Mouse (Mus musculus) neural tube, embryonic 12.5 days (tissue): ENCODE measurements around the gene Zfp462. TPM values are rescaled to one million over a fixed set of nuclear protein-coding genes. Genes with fewer than 3 reads are reported as not detected.
A peak's percentile ranks its signal among the peaks of the same experiment; 100 is the strongest.

ENCODE experiments used
- ATAC-seq: fragments of 200-750 bp; cut with Nextera tagmentation; 2 replicates; pipeline ENCODE4 v1.8.0; 2017; ENCODE audit warnings: low read depth, mild to moderate bottlenecking, moderate TSS enrichment, moderate library complexity; ENCODE audit not compliant: low FRiP score
- H3K27ac ChIP-seq: fragments of 300-500 bp; sonication (generic); 2 replicates; pipeline ENCODE4 v1.5.1; 2016
- H3K27me3 ChIP-seq: fragments of 300-500 bp; sonication (generic); replicated peaks from 2 replicates; pipeline ENCODE4 v1.6.1; 2016; ENCODE audit warnings: mild to moderate bottlenecking
- H3K36me3 ChIP-seq: fragments of 300-500 bp; sonication (generic); 2 replicates; pipeline ENCODE4 v1.6.1; 2016; ENCODE audit warnings: mild to moderate bottlenecking
- H3K4me1 ChIP-seq: fragments of 300-500 bp; sonication (generic); 2 replicates; pipeline ENCODE4 v1.6.1; 2016
- H3K4me2 ChIP-seq: fragments of 300-500 bp; sonication (generic); replicated peaks from 2 replicates; pipeline ENCODE4 v1.6.1; 2016; ENCODE audit warnings: mild to moderate bottlenecking
- H3K4me3 ChIP-seq: fragments of 300-500 bp; sonication (generic); 2 replicates; pipeline ENCODE4 v1.5.1; 2016
- H3K9ac ChIP-seq: fragments of 300-500 bp; sonication (generic); 2 replicates; pipeline ENCODE4 v1.6.1; 2016; ENCODE audit warnings: mild to moderate bottlenecking
- H3K9me3 ChIP-seq: fragments of 300-500 bp; sonication (generic); 2 replicates; pipeline ENCODE4 v1.6.1; 2016; ENCODE audit warnings: mild to moderate bottlenecking
- WGBS: fragments of 180-500 bp; shearing (Covaris S2); methylation state at CpG from one replicate; pipeline ENCODE4 v1.1.7; 2016; 5-methylcytosine and 5-hydroxymethylcytosine counted together
- polyA plus RNA-seq: library from polyadenylated mRNA; unstranded; fragments of >200 nt; fragmentation: Nextera tagmentation; extraction: Ambion mirVana; gene quantifications from 2 replicates; pipeline ENCODE4 v1.2.1, GENCODE M21; 2016

Zfp462 gene
- polyA plus RNA-seq, 1 experiment from 2014 or later: 14.9 TPM

- peak; percentile 73 for ATAC-seq
- Histone ChIP-seq H3K4me3 (peak overlapping the region; percentile 81), H3K4me1 (peaks cover 7% of the 10 kb centered on the region; the same call in 1 of the 2 replicates), H3K9me3 (no peaks in the 10 kb centered on the region), H3K27me3 (no peaks in the 10 kb centered on the region), H3K9ac (peak overlapping the region; percentile 95), H3K4me2 (peak overlapping the region; percentile 82), H3K27ac (peak overlapping the region; percentile 96), H3K36me3 (no peaks in the 10 kb centered on the region)
- under 1% methylated on average over 36 of the region's 36 CpGs for WGBS
Measured at GRCm38 (mm10) chr4:54945603-54946445, 976 bp downstream of the Zfp462 start.

- Histone ChIP-seq H3K36me3 (no peaks in the 10 kb centered on the region), H3K4me3 (peak overlapping the region; percentile 81), H3K9ac (peak overlapping the region; percentile 95), H3K4me1 (peaks cover 12% of the 10 kb centered on the region), H3K27me3 (no peaks in the 10 kb centered on the region), H3K4me2 (peak overlapping the region; percentile 82), H3K27ac (peak overlapping the region; percentile 96), H3K9me3 (no peaks in the 10 kb centered on the region)
- ATAC-seq: no peak
- under 1% methylated on average over 10 of the region's 10 CpGs for WGBS
Measured at GRCm38 (mm10) chr4:54946662-54947055, 1.8 kb downstream of the Zfp462 start.

GRCm38 (mm10) chr4:54947056-54947990 is 2.5 kb downstream of the Zfp462 start:
- peaks cover 13% of the 10 kb centered on the region for H3K4me1 ChIP-seq
- WGBS: under 1% methylated on average over 35 of the region's 35 CpGs
- peak overlapping the region; percentile 82 for H3K4me2 ChIP-seq
- peak overlapping the region; percentile 96 for H3K27ac ChIP-seq
- no peaks in the 10 kb centered on the region for H3K36me3 ChIP-seq
- H3K9ac ChIP-seq: peak overlapping the region; percentile 95
- H3K4me3 ChIP-seq: peak overlapping the region; percentile 81
- peak; percentile 34 for ATAC-seq
- no peaks in the 10 kb centered on the region for H3K27me3 ChIP-seq
- H3K9me3 ChIP-seq: no peaks in the 10 kb centered on the region

- Histone ChIP-seq H3K4me2 (peak overlapping the region; percentile 82), H3K9me3 (no peaks in the 10 kb centered on the region), H3K4me3 (peak overlapping the region; percentile 81), H3K9ac (peak overlapping the region; percentile 95), H3K27ac (peak overlapping the region; percentile 96), H3K36me3 (no peaks in the 10 kb centered on the region), H3K4me1 (peaks cover 21% of the 10 kb centered on the region), H3K27me3 (no peaks in the 10 kb centered on the region)
- ATAC-seq: peak; percentile 25
- 2% methylated on average over 24 of the region's 25 CpGs for WGBS
Measured at GRCm38 (mm10) chr4:54947991-54948615, 3.3 kb downstream of the Zfp462 start.

GRCm38 (mm10) chr4:54948616-54949560 is 4.0 kb downstream of the Zfp462 start:
- H3K27me3 ChIP-seq: no peaks in the 10 kb centered on the region
- 0% methylated on average over 30 of the region's 32 CpGs for WGBS

GRCm38 (mm10) chr4:54949561-54949940 is 4.7 kb downstream of the Zfp462 start:
- Histone ChIP-seq H3K4me1 (peaks cover 23% of the 10 kb centered on the region), H3K9ac (peak overlapping the region; percentile 95), H3K4me3 (peak overlapping the region; percentile 81), H3K36me3 (peaks cover 1% of the 10 kb centered on the region; the same call in 1 of the 2 replicates), H3K9me3 (no peaks in the 10 kb centered on the region), H3K27me3 (no peaks in the 10 kb centered on the region), H3K4me2 (peak overlapping the region; percentile 82), H3K27ac (peak overlapping the region; percentile 96)
- WGBS: 17% methylated on average over 7 of the region's 7 CpGs
- ATAC-seq: no peak

More at GRCm38 (mm10) chr4:54948616-54949560, 4.0 kb downstream of the Zfp462 start:
- Histone ChIP-seq H3K27ac (peak overlapping the region; percentile 96), H3K4me3 (peak overlapping the region; percentile 81), H3K36me3 (no peaks in the 10 kb centered on the region), H3K9ac (peak overlapping the region; percentile 95), H3K4me2 (peak overlapping the region; percentile 82), H3K9me3 (no peaks in the 10 kb centered on the region), H3K4me1 (peaks cover 23% of the 10 kb centered on the region)
- ATAC-seq: peak; percentile 20

- no peak for ATAC-seq
- Histone ChIP-seq H3K36me3 (peaks cover 6% of the 10 kb centered on the region; the same call in 1 of the 2 replicates), H3K9ac (peak overlapping the region; percentile 95), H3K4me1 (peaks cover 23% of the 10 kb centered on the region), H3K27me3 (no peaks in the 10 kb centered on the region), H3K9me3 (no peaks in the 10 kb centered on the region), H3K4me2 (peak overlapping the region; percentile 82), H3K27ac (no peak overlapping the region), H3K4me3 (peak overlapping the region; percentile 81)
- 32% methylated on average over 2 of the region's 2 CpGs for WGBS
Measured at GRCm38 (mm10) chr4:54950136-54950535, 5.3 kb downstream of the Zfp462 start.

- Histone ChIP-seq H3K4me3 (peak overlapping the region; percentile 81), H3K27me3 (no peaks in the 10 kb centered on the region), H3K4me2 (peak overlapping the region; percentile 82), H3K36me3 (peaks cover 13% of the 10 kb centered on the region; the same call in 1 of the 2 replicates), H3K9me3 (no peaks in the 10 kb centered on the region), H3K4me1 (peaks cover 24% of the 10 kb centered on the region), H3K9ac (peak overlapping the region; percentile 95), H3K27ac (no peak overlapping the region)
- WGBS: 82% methylated on average over 2 of the region's 2 CpGs
- ATAC-seq: no peak
Measured at GRCm38 (mm10) chr4:54950866-54951265, 6.0 kb downstream of the Zfp462 start.

- no peak overlapping the region for H3K27ac ChIP-seq
- H3K4me1 ChIP-seq: peaks cover 28% of the 10 kb centered on the region
- H3K4me3 ChIP-seq: no peak overlapping the region
- ATAC-seq: no peak
- H3K4me2 ChIP-seq: no peak overlapping the region
- H3K27me3 ChIP-seq: no peaks in the 10 kb centered on the region
- no peaks in the 10 kb centered on the region for H3K9me3 ChIP-seq
- peaks cover 24% of the 10 kb centered on the region for H3K36me3 ChIP-seq
- 94% methylated on average over 9 of the region's 9 CpGs for WGBS
- H3K9ac ChIP-seq: no peak overlapping the region
Measured at GRCm38 (mm10) chr4:54953657-54954395, 9.0 kb downstream of the Zfp462 start.

- H3K27ac ChIP-seq: no peak overlapping the region
- H3K9ac ChIP-seq: no peak overlapping the region
- WGBS: 97% methylated on average over 3 of the region's 3 CpGs
- H3K4me2 ChIP-seq: no peak overlapping the region
- H3K4me3 ChIP-seq: no peak overlapping the region
- H3K36me3 ChIP-seq: peaks cover 29% of the 10 kb centered on the region
- no peaks in the 10 kb centered on the region for H3K27me3 ChIP-seq
- H3K4me1 ChIP-seq: peaks cover 28% of the 10 kb centered on the region
- no peak for ATAC-seq
- no peaks in the 10 kb centered on the region for H3K9me3 ChIP-seq
Measured at GRCm38 (mm10) chr4:54954455-54954854, 9.6 kb downstream of the Zfp462 start.
